Mouse (Mus musculus): ENCODE results near the gene Atad3a. TPM values are rescaled to one million over a fixed set of nuclear protein-coding genes. Genes with fewer than 3 reads are reported as not detected.
"Not testable (repeated sequence)": the region's sequence is repeated elsewhere in the genome, so short reads cannot be mapped to it uniquely, and the experiment has no call there.

Gene Atad3a
- polyA plus RNA-seq, 1 experiment: 59.9 TPM

DNA sequence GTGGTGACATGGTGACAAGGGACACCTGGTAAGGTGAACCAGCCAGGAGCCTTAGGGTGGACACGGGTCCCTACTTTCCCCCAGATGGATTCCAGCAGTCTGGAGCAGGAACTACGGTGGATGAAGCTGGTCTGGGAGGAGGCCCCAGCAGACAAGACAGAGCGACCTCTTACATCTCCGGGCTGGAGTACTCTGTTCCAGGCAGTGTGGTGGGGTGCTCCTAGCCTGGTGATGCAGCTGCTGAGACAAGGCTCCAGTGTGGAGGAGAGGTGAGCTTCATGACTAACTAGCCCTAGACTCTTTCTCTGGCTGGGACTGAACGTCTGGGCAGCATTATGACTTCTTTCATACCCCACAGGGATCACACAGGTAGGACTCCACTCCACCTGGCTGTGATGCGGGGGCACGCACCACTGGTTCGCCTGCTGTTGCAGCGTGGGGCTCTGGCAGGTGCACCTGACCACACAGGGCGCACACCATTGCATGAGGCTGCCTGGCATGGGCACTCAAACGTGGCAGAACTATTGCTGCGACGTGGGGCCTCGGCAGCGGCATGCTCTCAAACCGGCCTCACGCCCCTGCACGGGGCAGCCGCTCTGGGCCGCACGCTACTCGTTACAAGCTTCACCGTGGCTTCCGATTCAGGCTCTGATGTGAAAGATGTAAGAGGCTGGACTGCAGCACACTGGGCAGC, 30.5 kb upstream of the Atad3a start:
- H3K27ac ChIP-seq (ENCODE audit: insufficient read depth, low read length): no peak overlapping the region
- no peak for TF ChIP-seq POLR2A (IDR thresholded peaks at IDR 0.05; ENCODE audit: low read depth, low read length)
- H3K4me3 ChIP-seq (ENCODE audit: extremely low read depth, insufficient read depth, insufficient read length): no peak overlapping the region
- 85% methylated on average over 24 of the region's 24 CpGs for WGBS
- H3K36me3 ChIP-seq (ENCODE audit: control insufficient read depth, insufficient read depth, low read length): no peaks in the 10 kb centered on the region
- H3K4me1 ChIP-seq (ENCODE audit: control insufficient read depth, insufficient read depth, insufficient read length): no peaks in the 10 kb centered on the region
- no peaks in the 10 kb centered on the region for H3K27me3 ChIP-seq (ENCODE audit: control insufficient read depth, insufficient read depth, low read length)
- DNase-seq (ENCODE audit: low read depth in 1 of 2, low spot score in 2 of 2): no peak

DNA sequence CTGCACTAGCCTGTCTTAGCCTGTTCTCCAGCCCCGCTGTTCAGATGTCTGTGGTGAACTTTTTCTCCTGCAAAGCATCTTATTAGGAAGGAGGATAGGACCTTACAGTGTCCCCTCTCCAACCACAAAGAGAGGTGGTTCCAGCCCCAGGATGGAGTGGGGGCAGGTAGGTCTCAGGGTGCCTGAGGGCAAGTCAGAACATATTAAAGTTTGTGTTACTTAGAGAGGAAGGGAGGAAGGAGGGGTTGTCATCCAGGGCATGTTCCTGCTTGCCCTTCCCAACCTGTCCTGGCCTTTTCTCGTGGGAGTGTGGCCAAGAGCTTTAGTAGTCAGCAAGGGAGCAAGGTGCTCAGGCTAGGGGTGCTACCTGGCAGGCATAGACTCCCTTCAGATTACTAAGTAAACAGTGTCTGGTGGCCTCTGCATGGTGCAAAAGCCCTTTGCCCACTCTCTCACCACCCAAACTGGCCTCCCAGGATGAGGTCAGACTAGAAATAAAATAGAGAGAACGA, 29.8 kb upstream of the Atad3a start:
- WGBS: 77% methylated on average over 3 of the region's 3 CpGs
- Histone ChIP-seq H3K27me3 (ENCODE audit: control insufficient read depth, insufficient read depth, low read length) (no peaks in the 10 kb centered on the region), H3K36me3 (ENCODE audit: control insufficient read depth, insufficient read depth, low read length) (no peaks in the 10 kb centered on the region), H3K27ac (ENCODE audit: insufficient read depth, low read length) (no peak overlapping the region), H3K4me3 (ENCODE audit: extremely low read depth, insufficient read depth, insufficient read length) (no peak overlapping the region), H3K4me1 (ENCODE audit: control insufficient read depth, insufficient read depth, insufficient read length) (no peaks in the 10 kb centered on the region)
- DNase-seq (ENCODE audit: low read depth in 1 of 2, low spot score in 2 of 2): no peak
- TF ChIP-seq CTCF (IDR thresholded peaks at IDR 0.05; ENCODE audit: extremely low read depth, insufficient read depth, insufficient read length, insufficient replicate concordance): no peak
- TF ChIP-seq POLR2A (IDR thresholded peaks at IDR 0.05; ENCODE audit: low read depth, low read length): no peak

DNA sequence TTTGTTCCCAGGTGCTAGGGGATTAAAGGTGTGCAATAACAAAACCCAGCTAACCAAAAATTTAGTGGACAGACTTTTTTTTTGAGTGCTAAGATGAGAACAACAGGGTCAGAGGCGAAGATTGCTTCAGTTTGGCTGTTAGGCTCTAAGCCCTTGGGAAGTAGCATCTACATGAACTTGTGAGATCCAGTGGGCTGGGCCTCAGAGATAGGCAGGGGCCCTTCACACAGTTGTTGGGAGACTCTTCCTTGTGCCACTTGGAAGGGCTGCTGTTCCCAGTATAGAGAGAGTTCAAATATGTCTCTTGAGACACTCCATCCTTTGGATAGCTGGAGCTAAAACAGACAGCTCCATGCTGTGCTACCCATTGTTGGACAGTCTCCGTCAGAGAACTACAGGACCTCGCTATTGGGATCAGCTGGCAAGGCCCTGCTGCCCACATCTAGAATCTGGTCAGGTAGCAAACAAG, 29.2 kb upstream of the Atad3a start, which contains the start of gene Ankrd65:
Gene Ankrd65 (plus strand): TSS at position 419 of the 469 bp plus-strand sequence.
- WGBS: 88% methylated on average over 3 of the region's 3 CpGs
- Histone ChIP-seq H3K4me3 (ENCODE audit: extremely low read depth, insufficient read depth, insufficient read length) (no peak within 1 kb of the TSS), H3K36me3 (ENCODE audit: control insufficient read depth, insufficient read depth, low read length) (no peaks in the 10 kb centered on the region), H3K4me1 (ENCODE audit: control insufficient read depth, insufficient read depth, insufficient read length) (no peaks in the 10 kb centered on the region), H3K27me3 (ENCODE audit: control insufficient read depth, insufficient read depth, low read length) (no peaks in the 10 kb centered on the region), H3K27ac (ENCODE audit: insufficient read depth, low read length) (no peak within 1 kb of the TSS)
- no peak for DNase-seq (ENCODE audit: low read depth in 1 of 2, low spot score in 2 of 2)
- TF ChIP-seq POLR2A (IDR thresholded peaks at IDR 0.05; ENCODE audit: low read depth, low read length): no peak
- no peak for TF ChIP-seq CTCF (IDR thresholded peaks at IDR 0.05; ENCODE audit: extremely low read depth, insufficient read depth, insufficient read length, insufficient replicate concordance)

DNA sequence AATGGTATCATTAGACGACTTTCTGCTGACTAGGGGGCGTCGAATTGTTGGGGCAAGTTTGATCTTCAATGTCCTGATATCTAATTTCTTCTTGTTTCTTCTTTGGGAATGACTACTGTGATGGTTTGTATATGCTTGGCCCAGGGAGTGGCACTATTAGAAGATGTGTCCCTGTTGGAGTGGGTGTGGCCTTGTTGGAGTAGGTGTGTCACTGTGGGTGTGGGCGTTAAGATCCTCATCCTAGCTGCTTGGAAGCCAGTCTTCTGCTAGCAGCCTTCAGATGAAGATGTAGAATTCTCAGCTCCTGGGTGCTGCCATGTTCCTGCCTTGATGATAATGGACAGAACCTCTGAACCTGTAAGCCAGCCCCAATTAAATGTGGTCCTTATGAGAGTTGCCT, 27.9 kb upstream of the Atad3a start:
- not testable (repeated sequence) for H3K27ac ChIP-seq (ENCODE audit: insufficient read depth, low read length); H3K36me3 ChIP-seq (ENCODE audit: control insufficient read depth, insufficient read depth, low read length); H3K27me3 ChIP-seq (ENCODE audit: control insufficient read depth, insufficient read depth, low read length); DNase-seq (ENCODE audit: low read depth in 1 of 2, low spot score in 2 of 2); H3K4me1 ChIP-seq (ENCODE audit: control insufficient read depth, insufficient read depth, insufficient read length); H3K4me3 ChIP-seq (ENCODE audit: extremely low read depth, insufficient read depth, insufficient read length)
- WGBS: 77% methylated on average over 4 of the region's 4 CpGs

DNA sequence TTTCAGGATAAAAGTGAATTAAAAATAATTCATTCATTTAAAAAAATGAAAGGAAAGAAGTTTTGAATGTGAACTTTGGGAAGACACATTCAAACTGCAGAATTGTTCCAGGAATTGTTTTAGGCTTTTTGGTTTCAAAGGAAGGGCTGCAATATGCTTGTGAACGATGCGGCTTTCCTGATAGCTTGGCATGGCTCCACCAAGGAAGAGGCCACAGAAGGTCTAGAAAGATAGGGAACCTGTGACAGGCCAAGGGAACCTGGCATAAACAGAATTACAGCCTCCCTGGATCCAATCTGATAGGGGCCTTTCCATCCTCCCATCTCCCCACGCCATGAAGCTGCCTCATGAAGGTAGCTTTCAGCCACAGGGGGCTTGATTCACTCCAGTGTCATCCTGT, 27.4 kb upstream of the Atad3a start:
- Histone ChIP-seq H3K4me1 (ENCODE audit: control insufficient read depth, insufficient read depth, insufficient read length) (peaks cover 4% of the 10 kb centered on the region), H3K36me3 (ENCODE audit: control insufficient read depth, insufficient read depth, low read length) (no peaks in the 10 kb centered on the region), H3K27ac (ENCODE audit: insufficient read depth, low read length) (no peak overlapping the region; the same call in 1 of the 2 replicates), H3K27me3 (ENCODE audit: control insufficient read depth, insufficient read depth, low read length) (peaks cover 2% of the 10 kb centered on the region; the same call in 1 of the 2 replicates), H3K4me3 (ENCODE audit: extremely low read depth, insufficient read depth, insufficient read length) (no peak overlapping the region)
- TF ChIP-seq CTCF (IDR thresholded peaks at IDR 0.05; ENCODE audit: extremely low read depth, insufficient read depth, insufficient read length, insufficient replicate concordance) (no peak), POLR2A (IDR thresholded peaks at IDR 0.05; ENCODE audit: low read depth, low read length) (no peak)
- no peak for DNase-seq (ENCODE audit: low read depth in 1 of 2, low spot score in 2 of 2)
- 61% methylated on average over 3 of the region's 3 CpGs for WGBS

DNA sequence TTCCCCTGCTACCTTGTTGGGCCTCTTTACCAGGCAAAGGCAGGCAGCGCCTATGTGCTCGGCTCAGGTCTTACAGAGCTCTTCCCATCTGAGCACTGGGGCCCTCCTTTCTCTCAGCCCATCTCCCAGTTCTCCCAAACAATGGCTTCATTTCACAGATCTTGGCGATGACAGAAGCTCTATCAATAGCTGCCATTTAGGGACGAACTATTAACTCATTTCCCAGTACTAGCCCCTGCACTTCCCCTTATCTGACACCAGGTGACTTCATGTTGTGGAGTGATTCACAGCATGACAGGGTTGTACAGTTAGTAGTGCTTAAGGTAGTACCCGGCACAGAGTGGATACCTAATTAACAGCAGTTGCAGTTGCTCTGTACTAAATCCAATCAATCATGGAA, 24.9 kb upstream of the Atad3a start, which contains the start of gene Tmem88b:
Gene Tmem88b (minus strand): TSS at position 56 of the 400 bp plus-strand sequence.
- TF ChIP-seq CTCF (IDR thresholded peaks at IDR 0.05; ENCODE audit: extremely low read depth, insufficient read depth, insufficient read length, insufficient replicate concordance): no peak
- no peak for TF ChIP-seq POLR2A (IDR thresholded peaks at IDR 0.05; ENCODE audit: low read depth, low read length)
- Histone ChIP-seq H3K36me3 (ENCODE audit: control insufficient read depth, insufficient read depth, low read length) (no peaks in the 10 kb centered on the region), H3K4me3 (ENCODE audit: extremely low read depth, insufficient read depth, insufficient read length) (no peak within 1 kb of the TSS), H3K27ac (ENCODE audit: insufficient read depth, low read length) (no peak within 1 kb of the TSS), H3K27me3 (ENCODE audit: control insufficient read depth, insufficient read depth, low read length) (peaks cover 2% of the 10 kb centered on the region; the same call in 1 of the 2 replicates), H3K4me1 (ENCODE audit: control insufficient read depth, insufficient read depth, insufficient read length) (peaks cover 4% of the 10 kb centered on the region)
- WGBS: 78% methylated on average over 5 of the region's 5 CpGs
- DNase-seq (ENCODE audit: low read depth in 1 of 2, low spot score in 2 of 2): no peak

DNA sequence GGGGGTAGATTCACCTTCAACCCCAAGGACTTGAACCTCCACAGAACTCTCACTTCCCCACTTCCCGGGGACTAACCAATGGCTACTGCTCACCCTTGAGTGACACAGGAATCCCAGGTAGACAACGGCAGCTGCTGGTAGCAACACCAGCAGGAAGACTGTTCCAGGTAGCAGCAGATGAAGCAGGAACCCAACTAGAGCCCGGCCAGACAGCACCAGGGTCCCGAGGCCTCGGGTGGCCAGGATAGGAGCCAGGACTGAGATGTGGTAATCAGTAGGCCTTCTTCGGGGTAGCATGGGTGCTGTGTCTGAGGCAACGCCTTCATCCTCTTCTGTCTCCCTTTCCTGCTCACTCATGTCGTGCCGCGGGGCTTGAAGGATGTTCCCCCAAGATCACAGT, 24.4 kb upstream of the Atad3a start:
- WGBS: 91% methylated on average over 10 of the region's 10 CpGs
- peaks cover 4% of the 10 kb centered on the region for H3K4me1 ChIP-seq (ENCODE audit: control insufficient read depth, insufficient read depth, insufficient read length)
- TF ChIP-seq POLR2A (IDR thresholded peaks at IDR 0.05; ENCODE audit: low read depth, low read length) (no peak), CTCF (IDR thresholded peaks at IDR 0.05; ENCODE audit: extremely low read depth, insufficient read depth, insufficient read length, insufficient replicate concordance) (no peak)
- no peaks in the 10 kb centered on the region for H3K36me3 ChIP-seq (ENCODE audit: control insufficient read depth, insufficient read depth, low read length)
- H3K27ac ChIP-seq (ENCODE audit: insufficient read depth, low read length): no peak overlapping the region
- H3K27me3 ChIP-seq (ENCODE audit: control insufficient read depth, insufficient read depth, low read length): peaks cover 2% of the 10 kb centered on the region; the same call in 1 of the 2 replicates
- DNase-seq (ENCODE audit: low read depth in 1 of 2, low spot score in 2 of 2): no peak
- no peak overlapping the region for H3K4me3 ChIP-seq (ENCODE audit: extremely low read depth, insufficient read depth, insufficient read length)

Data from spleen, adult 2 months (tissue).